Mouse (Mus musculus): ENCODE results near the gene Azin2.
A peak's percentile ranks its signal among the peaks of the same experiment; 100 is the strongest.

The Azin2 gene

DNA sequence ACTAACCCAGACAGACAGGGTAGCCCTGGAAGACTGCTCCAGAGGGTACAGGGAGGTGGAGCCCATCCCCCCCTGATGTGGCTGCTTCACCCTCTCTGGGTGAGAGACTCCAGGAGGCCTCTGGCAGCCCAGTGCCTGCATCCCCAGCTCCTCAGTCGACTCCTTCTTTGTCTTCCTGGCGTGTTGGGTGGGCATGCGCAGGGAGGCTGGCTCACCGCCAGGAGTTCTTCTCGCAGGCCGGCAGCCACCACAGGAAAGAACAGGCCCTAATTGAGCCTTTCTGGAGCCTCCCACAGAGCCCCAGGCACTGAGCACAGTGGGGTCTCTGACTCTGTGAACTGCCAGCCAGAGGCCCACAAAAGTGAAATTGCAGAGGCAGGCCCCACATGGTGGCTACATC is 62.9 kb downstream of the Azin2 start:
- DNase-seq (ENCODE audit: low read depth, low spot score) = peak; percentile 88

GRCm38 (mm10) chr4:128897911-128898421 is 64.3 kb downstream of the Azin2 start:
- peak; percentile 84 for DNase-seq (ENCODE audit: low read depth, low spot score)

DNA sequence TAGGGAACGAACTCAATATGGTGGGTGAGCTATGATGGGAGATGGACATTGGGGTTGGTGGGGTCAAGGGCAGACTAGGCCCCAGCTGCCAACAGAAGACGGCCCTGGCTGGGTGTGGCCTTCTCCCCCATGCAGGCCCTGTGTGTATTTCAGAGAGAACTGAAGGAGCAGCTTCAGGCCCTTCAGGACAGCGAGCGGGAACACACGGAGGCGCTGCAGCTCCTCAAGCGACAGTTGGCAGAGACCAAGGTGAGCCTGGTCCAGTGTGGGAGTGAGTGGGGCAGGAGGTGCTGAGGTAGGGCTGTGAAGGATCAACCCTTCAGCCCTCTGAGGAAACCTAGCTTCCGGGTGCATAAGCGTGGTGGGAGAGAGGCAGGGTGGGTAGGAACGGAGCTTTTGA is 65.6 kb downstream of the Azin2 start:
- no peak for DNase-seq (ENCODE audit: low read depth, low spot score)

DNA sequence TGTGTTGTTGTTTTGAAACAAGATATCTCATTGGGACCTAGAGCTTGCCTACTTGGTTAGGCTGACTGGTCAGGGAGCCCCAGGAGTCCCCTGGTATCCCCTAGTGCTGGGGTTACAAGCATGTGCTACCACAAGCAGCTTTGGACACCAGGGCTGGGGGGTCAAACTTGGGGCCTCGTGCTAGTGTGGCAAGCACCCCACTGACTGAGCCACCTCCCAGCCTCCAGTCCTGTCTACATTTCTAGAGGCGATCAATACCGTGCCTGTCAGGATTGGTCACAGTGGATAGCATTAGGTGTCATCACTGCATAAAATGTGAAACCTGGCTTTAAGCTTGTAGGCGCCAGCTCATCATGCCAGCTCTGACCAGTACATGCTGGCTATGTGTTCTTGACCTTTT is 66.4 kb downstream of the Azin2 start:
- no peak for DNase-seq (ENCODE audit: low read depth, low spot score)

DNA sequence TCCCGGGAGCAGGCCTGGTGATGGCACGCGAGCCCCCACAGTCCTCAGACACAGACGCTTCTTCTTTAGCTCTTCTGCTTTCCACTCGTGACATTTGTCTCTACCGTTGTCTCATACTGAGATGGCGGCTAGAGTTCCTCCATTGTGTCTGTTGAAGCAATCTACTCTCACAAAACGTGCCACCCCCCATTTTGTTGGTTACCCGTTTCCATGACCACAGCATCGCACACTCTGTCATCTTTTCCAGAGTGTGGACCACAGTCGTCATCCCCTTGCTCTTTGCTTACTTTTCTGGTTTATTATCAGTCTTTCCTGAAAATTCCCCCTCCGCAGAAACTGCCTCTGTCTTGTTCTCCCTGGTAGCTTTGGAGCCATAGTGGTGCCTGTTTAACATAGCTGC is 68.1 kb downstream of the Azin2 start:
- DNase-seq (ENCODE audit: low read depth, low spot score) = no peak

DNA sequence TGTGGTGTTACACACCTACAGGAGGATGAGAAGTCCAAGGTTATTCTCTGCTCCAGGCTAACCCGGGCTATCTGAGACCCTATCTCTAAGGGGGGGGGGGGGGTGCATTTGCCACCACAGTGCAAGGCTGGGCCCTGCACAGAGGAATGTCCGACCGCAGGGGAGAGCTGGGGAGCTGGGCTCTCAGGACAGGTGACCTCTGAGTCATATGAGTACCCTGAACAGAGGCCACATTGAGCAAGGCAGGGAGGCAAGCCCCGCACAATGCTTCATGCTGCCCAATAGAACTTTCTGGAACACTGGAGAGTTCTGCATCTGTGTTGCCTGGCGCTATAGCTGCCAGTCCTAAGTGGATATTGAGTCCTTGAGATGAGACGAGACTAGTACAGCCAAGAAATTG is 70.1 kb downstream of the Azin2 start:
- DNase-seq (ENCODE audit: low read depth, low spot score) = no peak

GRCm38 (mm10) chr4:128891746-128892145 is 70.5 kb downstream of the Azin2 start:
- DNase-seq (ENCODE audit: low read depth, low spot score) = no peak

- DNase-seq (ENCODE audit: low read depth, low spot score) = no peak
These were observed 71.1 kb downstream of the Azin2 start for GRCm38 (mm10) chr4:128891157-128891556.

DNA sequence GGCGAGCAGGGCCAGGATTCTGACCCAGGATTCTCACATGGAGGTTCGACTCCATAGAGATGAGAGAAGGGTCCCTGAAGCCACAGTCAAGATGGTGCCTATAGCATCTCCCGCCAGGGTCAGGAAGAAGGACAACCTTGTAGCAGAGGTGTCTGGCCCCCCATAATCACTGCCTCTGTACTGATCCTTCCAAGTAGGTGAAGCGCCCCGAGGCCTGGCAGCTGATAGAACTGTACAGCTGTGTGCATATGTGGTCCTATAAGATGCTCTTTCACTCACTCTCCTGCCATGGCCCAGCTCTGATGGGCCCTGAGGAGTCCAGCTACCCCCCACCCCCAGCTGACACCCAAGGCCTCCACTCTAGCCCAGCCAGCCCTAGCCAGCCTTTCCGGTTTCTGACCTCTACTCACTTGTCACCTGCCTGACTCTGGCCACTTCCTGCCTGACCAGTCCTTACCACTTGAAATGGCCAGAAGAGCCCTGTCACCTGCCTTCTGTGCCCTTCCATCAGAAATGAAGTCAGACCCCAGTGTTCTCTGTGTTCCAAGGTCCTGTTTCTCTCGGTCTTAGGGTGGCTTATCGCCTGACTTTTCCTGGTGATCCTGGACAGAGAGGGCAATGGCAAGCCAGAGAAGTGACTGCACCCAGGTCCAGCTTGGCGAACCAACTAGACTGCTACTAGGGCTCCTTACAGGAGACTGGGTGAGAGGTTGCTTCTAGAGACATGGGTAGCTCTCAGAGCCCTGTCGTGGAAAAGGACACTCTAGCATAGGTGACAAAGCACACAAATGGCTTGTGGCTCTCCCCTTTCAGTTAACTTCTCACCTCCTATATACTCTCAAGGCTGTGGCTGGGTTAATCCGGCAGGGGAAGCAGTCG is 72.3 kb downstream of the Azin2 start:
- no peak for DNase-seq (ENCODE audit: low read depth, low spot score)

- DNase-seq (ENCODE audit: low read depth, low spot score) = no peak
These were observed 73.7 kb downstream of the Azin2 start for GRCm38 (mm10) chr4:128888436-128888990.

GRCm38 (mm10) chr4:128887641-128888091 is 74.6 kb downstream of the Azin2 start:
- DNase-seq (ENCODE audit: low read depth, low spot score) = no peak

GRCm38 (mm10) chr4:128887026-128887425 is 75.2 kb downstream of the Azin2 start:
- no peak for DNase-seq (ENCODE audit: low read depth, low spot score)

DNA sequence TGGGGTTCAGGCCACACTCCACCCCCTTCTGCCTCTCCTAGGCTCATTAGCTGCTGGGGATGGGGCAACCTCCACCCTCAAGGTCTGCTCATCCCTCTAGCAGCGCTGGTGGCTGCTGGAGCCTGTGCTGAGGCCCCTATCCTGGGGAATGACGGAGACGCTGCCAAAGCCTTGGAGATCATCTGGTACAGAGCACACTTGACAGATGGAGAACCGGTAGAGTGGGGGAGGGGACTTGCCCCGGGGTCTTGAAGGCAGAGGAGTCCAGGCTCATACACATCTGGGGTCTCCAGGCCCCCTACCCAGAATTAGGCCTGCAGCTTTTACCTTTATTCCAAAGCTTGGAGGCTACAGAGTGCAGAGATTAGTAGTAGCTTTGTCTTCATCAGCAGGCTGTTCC is 75.7 kb downstream of the Azin2 start:
- no peak for DNase-seq (ENCODE audit: low read depth, low spot score)

DNA sequence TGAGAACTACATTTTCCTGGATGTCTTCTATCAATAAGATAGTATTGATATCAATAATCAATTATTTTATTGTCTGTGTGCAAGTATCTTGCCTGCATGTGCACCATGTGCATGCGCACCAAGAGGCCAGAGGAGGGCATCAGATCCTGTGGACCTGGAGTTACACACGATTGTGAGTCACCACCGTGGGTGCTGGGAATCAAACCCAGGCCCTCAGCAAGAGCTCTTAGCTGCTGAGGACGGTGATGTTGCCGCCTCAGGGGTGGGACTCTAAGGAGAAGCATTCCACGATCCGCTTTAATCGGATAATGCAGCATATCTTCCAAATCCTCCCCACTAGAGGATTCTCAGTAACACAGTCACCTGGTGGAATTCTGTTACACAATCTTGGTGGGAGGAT is 76.7 kb downstream of the Azin2 start:
- DNase-seq (ENCODE audit: low read depth, low spot score) = no peak

DNA sequence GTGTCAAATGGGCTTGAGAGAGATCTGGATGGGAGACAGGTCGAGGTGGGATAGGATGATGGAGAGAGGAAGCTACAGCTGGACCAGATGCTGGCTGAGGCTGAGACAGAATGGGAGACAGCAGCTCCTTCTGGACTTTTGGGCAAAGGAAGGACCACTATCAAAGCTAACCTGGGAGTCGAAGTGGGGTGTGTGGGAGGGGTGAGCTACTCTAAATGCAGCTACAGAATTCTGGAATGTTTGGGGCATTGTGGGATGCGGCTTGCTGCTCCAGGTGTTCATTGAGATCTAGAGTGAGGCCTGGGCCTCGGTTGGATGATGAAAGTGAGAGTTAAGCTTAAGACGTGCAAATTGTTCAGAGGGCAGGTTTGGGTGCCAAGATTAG is 77.5 kb downstream of the Azin2 start:
- no peak for DNase-seq (ENCODE audit: low read depth, low spot score)

- DNase-seq (ENCODE audit: low read depth, low spot score) = peak; percentile 53
These were observed 78.2 kb downstream of the Azin2 start for GRCm38 (mm10) chr4:128883801-128884710.

- DNase-seq (ENCODE audit: low read depth, low spot score) = peak; percentile 86
These were observed 78.9 kb downstream of the Azin2 start, which contains the start of gene Trim62 for GRCm38 (mm10) chr4:128883379-128883781. Trim62 (plus strand) TSS chr4:128883580.

All from mesoderm, embryonic 11.5 days (tissue).